Mouse (Mus musculus) lung, adult 18-20 months (tissue): ENCODE measurements at regions not wholly inside any gene's neighbourhood (a gene's known extent, or its start where the extent isn't known, plus 50 kb on each side); places are given as distances from the start of the nearest gene placed in this dataset.

Experiments used
- DNase-seq, 2 experiments: peaks; one replicate each; pipeline ENCODE4 v3.0.0; 2022; ENCODE audit warnings: mixed read lengths in 2 of 2

DNA sequence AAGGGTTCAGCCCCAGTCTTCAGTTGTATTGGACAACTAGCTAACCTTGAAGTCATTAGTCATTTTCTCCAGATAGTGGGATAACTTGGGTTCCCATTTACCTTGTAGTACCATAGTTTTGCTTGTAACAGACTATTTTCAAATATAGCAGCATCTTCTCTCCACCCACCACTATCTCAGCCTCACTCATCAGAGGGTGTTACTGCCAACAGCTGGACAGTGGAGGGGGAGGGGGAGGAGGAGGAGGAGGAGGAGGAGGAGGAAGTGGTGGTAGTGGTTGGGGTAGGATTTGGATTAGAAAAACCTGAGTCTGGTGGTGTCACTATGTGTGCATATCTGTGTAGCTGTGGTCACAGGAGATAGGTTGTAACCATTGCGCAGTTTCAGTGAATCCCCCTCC lies 69.6 kb upstream of the Six2 start:
- no peak for DNase-seq

DNA sequence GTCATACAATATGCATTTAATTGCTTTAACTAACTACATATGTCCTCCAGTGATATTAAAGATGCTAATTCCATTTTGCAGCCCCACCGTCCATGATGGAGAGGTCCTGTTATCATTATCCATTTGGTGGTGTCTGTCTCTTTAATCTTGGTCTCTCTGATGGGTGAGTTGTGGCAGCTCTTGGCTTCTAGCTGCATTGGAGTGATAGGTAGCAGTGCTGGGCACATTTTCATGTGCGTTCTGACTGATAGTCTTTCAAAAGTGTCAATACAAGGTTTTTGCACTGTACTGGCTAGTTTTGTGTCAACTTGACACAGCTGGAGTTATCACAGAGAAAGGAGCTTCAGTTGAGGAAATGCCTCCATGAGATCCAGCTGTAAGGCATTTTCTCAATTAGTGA lies 67.5 kb upstream of the Six2 start:
- DNase-seq: no peak

DNA sequence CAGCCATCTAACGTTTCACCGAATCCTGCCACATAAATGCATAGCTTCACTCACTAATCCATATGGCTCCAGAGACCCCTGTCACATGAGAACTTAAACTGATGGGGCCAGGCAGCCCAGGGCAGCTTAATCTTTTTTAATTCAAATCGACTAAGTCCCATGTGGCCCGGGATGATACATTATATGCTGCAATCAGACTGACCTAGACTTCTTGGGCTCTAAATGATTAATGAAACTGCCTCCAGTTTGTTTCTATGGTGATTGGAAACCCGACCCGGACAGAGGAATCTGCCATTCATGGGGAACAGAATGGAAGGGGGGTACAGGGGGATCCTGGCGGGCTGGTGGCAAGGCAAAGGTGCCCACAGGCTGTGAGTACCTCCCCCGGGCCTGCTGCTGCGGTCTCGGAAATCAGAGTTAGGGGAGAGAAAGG lies 60.6 kb upstream of the Six2 start:
- DNase-seq: no peak

DNA sequence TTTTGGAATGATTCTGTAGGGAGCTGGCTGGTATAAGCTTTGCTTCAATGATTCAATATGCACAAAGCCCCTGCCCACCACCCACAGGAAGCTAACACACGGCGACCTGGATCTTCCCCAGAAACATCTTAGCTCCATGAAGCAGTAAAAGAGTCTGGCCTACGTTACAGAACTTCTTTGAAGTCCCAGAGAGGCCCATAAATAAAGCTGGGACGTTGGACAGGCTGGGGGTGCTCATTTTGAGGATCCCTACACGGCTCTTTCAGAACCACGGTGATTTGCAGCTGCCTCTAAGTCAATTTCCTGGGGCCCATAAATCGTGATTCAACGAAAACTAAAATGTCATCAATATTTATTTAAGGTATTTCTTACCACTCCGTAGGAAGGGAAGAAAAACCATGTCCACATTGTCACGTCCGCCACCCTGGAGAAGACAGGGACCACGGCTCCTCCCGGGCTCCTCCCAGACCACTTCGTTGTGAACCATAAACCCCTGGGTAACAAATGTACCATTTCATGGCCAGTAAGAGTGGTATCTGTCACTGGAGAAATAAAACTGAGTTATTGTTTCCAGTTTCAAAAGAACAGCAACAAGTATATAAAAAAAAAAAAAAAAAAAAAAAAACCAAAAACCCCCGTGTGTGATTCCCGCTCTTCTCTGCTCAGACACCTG lies 60.0 kb upstream of the Six2 start:
- DNase-seq: no peak
